Mouse (Mus musculus) forebrain, embryonic 10.5 days (tissue): ENCODE data around the gene Atoh7. TPM values are rescaled to one million over a fixed set of nuclear protein-coding genes. Genes with fewer than 3 reads are reported as not detected.

Source experiments
- DNase-seq: peaks from one replicate; pipeline ENCODE4 v3.0.0-alpha.2; 2017; ENCODE audit warnings: low spot score; ENCODE audit errors: extremely low spot score
- H3K27ac ChIP-seq: fragments of 300-500 bp; sonication (generic); 2 replicates; pipeline ENCODE4 v1.5.1; 2016; ENCODE audit warnings: mild to moderate bottlenecking
- H3K27me3 ChIP-seq: fragments of 300-500 bp; sonication (generic); 2 replicates; pipeline ENCODE4 v1.6.1; 2016; ENCODE audit warnings: mild to moderate bottlenecking; ENCODE audit not compliant: poor library complexity, severe bottlenecking
- H3K36me3 ChIP-seq: fragments of 300-500 bp; sonication (generic); replicated peaks from 2 replicates; pipeline ENCODE4 v1.6.1; 2016; ENCODE audit warnings: mild to moderate bottlenecking, moderate library complexity
- H3K4me1 ChIP-seq: fragments of 300-500 bp; sonication (generic); 2 replicates; pipeline ENCODE4 v1.6.1; 2016
- H3K4me3 ChIP-seq: fragments of 300-500 bp; sonication (generic); 2 replicates; pipeline ENCODE4 v1.5.1; 2016; ENCODE audit warnings: mild to moderate bottlenecking, moderate library complexity
- H3K9me3 ChIP-seq: fragments of 300-500 bp; sonication (generic); 2 replicates; pipeline ENCODE4 v1.6.1; 2016; ENCODE audit warnings: mild to moderate bottlenecking, moderate library complexity
- WGBS: fragments of 180-500 bp; shearing (Covaris S2); methylation state at CpG from one replicate; pipeline ENCODE4 v1.1.7; 2016; 5-methylcytosine and 5-hydroxymethylcytosine counted together
- polyA plus RNA-seq: library from polyadenylated mRNA; unstranded; fragments of >200 nt; fragmentation: Nextera tagmentation; extraction: Ambion mirVana; gene quantifications from 2 replicates; pipeline ENCODE4 v1.2.1, GENCODE M21; 2016

Atoh7 gene
- polyA plus RNA-seq, 1 experiment from 2014 or later, result 0.55 TPM

DNA sequence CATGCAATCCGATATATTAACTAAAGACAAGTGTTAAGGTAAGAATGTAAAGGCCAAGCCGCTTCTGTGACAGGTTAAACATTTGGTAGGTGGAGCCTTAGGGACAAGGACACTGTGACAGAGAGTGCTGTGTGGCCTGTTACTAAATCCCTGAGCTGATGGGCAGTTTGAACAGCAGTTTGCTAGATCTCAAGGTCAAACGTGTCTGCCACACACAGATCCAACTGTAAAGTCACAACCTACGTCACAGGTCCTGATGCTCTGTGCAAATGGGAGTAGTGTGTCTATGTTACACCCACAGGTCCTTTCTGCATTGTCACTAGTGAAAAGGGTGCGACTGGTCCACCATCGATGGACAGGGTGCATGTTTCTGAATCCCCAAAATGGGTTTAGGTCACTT is 32.9 kb downstream of the Atoh7 start:
- H3K9me3 ChIP-seq, result no peaks in the 10 kb centered on the region
- 85% methylated on average over 6 of the region's 6 CpGs for WGBS
- H3K4me1 ChIP-seq, result no peaks in the 10 kb centered on the region
- H3K27me3 ChIP-seq, result no peaks in the 10 kb centered on the region
- H3K4me3 ChIP-seq, result no peak overlapping the region
- no peak for DNase-seq
- no peak overlapping the region for H3K27ac ChIP-seq
- no peaks in the 10 kb centered on the region for H3K36me3 ChIP-seq

DNA sequence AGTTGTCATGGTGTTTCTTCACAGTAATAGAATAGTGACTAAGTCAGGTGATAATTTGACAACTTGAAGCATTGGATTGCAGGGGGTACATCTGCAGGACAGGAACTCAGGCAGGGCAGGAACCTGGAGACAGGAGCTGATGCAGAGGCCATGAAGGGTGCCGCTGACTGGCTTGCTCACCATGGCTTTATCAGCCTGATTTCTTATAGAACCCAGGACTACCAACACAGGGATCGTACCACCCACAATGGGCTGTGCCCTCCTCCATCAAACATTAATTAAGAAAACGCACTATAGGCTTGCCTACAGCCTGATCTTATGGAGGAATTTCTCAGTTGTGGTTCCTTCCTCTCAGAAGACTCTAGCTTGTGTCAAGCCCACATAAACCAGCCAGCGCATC is 33.9 kb downstream of the Atoh7 start:
- no peaks in the 10 kb centered on the region for H3K4me1 ChIP-seq
- WGBS, result 91% methylated on average over 4 of the region's 4 CpGs

GRCm38 (mm10) chr10:63135680-63136079 is 36.2 kb downstream of the Atoh7 start:
- H3K9me3 ChIP-seq, result no peaks in the 10 kb centered on the region
- 57% methylated on average over 12 of the region's 12 CpGs for WGBS
- DNase-seq, result no peak
- no peak overlapping the region for H3K4me3 ChIP-seq
- H3K27ac ChIP-seq, result no peak overlapping the region
- H3K4me1 ChIP-seq, result no peaks in the 10 kb centered on the region
- H3K27me3 ChIP-seq, result no peaks in the 10 kb centered on the region
- no peaks in the 10 kb centered on the region for H3K36me3 ChIP-seq

More for the DNA sequence above, 33.9 kb downstream of the Atoh7 start:
- Histone ChIP-seq H3K27me3 (no peaks in the 10 kb centered on the region), H3K36me3 (no peaks in the 10 kb centered on the region), H3K4me3 (no peak overlapping the region), H3K9me3 (no peaks in the 10 kb centered on the region), H3K27ac (no peak overlapping the region)
- no peak for DNase-seq

DNA sequence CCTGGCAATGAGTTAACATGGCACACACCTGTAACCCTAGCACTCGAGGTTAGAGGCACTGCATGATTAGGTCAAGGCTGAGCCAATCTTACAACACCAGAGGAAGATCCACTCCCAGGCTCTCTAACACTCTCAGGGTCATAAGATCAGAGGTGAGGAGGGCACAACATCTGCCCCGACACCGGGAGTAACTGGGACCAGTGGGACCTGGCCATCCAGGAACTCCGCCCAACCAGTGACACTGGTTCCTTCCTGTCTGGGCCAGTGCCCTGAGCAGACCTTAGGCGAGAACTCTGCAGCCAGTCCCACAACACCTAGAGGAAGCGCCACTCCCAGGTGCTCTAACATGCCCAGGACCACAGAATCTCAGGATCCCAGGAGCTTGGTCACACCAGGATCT is 37.0 kb downstream of the Atoh7 start:
- 87% methylated on average over 6 of the region's 6 CpGs for WGBS
- Histone ChIP-seq H3K4me1 (no peaks in the 10 kb centered on the region), H3K4me3 (no peak overlapping the region), H3K9me3 (no peaks in the 10 kb centered on the region), H3K27ac (no peak overlapping the region), H3K27me3 (no peaks in the 10 kb centered on the region), H3K36me3 (no peaks in the 10 kb centered on the region)
- DNase-seq, result no peak

DNA sequence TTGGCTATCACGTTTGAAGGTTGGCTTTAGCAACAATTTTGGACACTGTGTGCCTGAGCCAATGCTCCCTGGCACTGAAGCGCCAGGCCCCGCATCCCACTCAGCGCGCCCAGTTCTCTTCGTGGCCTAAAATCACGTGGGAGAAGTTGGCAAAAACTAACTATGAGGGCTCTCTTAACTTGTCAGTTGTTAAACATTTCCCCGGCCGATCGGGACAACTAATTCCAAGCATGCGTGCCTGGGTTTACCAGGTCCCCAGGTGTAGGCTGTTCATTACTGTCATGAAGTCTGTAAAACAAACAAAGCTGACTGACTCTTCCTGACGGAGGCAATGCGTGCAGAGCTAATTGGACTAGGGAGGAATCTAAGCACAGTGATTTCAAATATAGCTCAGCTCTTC is 43.2 kb downstream of the Atoh7 start:
- Histone ChIP-seq H3K4me1 (no peaks in the 10 kb centered on the region), H3K27ac (no peak overlapping the region), H3K9me3 (no peaks in the 10 kb centered on the region), H3K36me3 (no peaks in the 10 kb centered on the region), H3K4me3 (no peak overlapping the region), H3K27me3 (no peaks in the 10 kb centered on the region)
- no peak for DNase-seq
- WGBS, result 91% methylated on average over 13 of the region's 13 CpGs

Other genes with a start within 250 kb of the Atoh7 start
- 30.6 and 33.1 TPM in 2 replicates for gene Tet1, start 190.7 kb upstream of the Atoh7 start, polyA plus RNA-seq
- gene Slc25a16, start 179.0 kb upstream of the Atoh7 start, polyA plus RNA-seq, result 10.7 and 11.9 TPM in 2 replicates
- 40.5 and 41.3 TPM in 2 replicates for gene Dna2, start 152.6 kb upstream of the Atoh7 start, polyA plus RNA-seq
- gene Rufy2, start 119.4 kb upstream of the Atoh7 start, polyA plus RNA-seq, result 26.5 and 28.7 TPM in 2 replicates
- gene Hnrnph3, start 75.4 kb upstream of the Atoh7 start, polyA plus RNA-seq, result 218 and 221 TPM in 2 replicates
- gene Pbld2, start 75.3 kb upstream of the Atoh7 start, polyA plus RNA-seq, result 0.76 and 0.93 TPM in 2 replicates
- 1.5 and 1.8 TPM in 2 replicates for gene Pbld1, start 39.5 kb upstream of the Atoh7 start, polyA plus RNA-seq
- gene Mypn, start 104.3 kb downstream of the Atoh7 start, polyA plus RNA-seq, result 0.05 and 0.11 TPM in 2 replicates
- gene Herc4, start 144.2 kb downstream of the Atoh7 start, polyA plus RNA-seq, result 50.0 and 54.0 TPM in 2 replicates